Mouse (Mus musculus) frontal cortex, postnatal 25 days (tissue): ENCODE measurements around the gene Ccdc13.
A peak's percentile ranks its signal among the peaks of the same experiment; 100 is the strongest.

ENCODE experiments used
- DNase-seq, 2 experiments: peaks; one replicate each; pipeline ENCODE4 v3.0.0; 2022; ENCODE audit warnings: low spot score in 2 of 2

Ccdc13 gene

DNA sequence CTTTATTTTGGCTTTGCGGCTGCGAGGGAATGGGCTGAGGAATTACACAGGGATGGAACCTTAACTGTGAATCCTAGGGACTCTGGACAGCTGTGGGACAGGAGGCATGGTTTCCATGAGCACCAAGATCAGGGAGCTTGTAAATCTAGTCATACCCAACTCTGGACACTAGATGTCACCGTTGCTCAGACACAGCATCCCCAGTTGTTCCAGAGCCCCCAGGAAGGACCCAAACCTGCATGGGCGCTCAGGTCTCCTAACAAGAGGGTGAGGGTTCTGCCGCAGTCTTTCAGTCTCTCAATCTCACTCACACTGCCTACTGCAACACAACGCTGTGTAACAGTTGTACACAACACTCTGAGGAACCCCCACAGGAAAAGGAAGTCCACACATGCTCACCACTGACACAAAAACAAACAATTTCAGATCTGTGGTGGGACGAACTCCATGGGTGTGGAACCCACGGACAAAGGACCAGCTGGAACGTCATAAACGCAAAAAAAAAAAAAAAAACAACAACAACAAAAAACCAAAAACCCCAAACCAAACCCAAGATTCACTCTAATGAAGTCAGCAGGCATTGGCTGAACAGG, 7.4 kb upstream of the Ccdc13 start:
- no peak for DNase-seq

DNA sequence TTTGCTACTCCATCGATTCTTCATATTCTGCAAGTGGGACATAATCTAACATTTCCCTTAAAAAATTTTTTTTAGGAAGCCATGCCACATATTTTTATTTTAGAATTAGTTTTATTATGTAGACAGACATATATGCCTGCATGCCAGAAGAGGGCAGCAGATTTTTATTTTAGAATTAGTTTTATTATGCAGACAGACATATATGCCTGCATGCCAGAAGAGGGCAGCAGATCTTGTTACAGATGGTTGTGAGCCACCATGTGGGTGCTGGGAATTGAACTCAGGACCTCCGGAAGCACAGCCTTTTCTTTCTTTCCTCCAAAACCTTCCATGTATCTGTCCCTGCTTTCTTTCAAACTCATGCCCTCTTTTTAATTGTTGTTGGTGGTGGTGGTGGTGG, 3.7 kb upstream of the Ccdc13 start:
- no peak for DNase-seq

DNA sequence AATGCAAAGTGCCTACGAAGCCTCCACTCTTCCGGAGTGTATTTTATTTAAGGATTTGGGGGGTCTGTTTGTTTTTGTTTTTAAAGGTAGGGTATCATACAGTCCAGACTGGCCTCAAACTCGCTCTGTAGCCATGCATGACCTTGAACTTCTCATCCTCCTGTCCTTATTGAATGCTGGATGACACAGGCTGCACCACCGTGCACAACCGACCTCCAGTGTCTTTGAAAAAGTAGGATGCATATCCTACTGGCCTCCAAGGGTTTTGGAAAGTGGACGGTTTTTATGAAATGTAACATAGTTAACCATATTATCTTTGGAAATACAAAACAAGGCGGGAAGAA, 333 bp upstream of the Ccdc13 start:
- no peak for DNase-seq

- DNase-seq: no peak
Measured at GRCm38 (mm10) chr9:121838008-121838407, 1.3 kb downstream of the Ccdc13 start.

DNA sequence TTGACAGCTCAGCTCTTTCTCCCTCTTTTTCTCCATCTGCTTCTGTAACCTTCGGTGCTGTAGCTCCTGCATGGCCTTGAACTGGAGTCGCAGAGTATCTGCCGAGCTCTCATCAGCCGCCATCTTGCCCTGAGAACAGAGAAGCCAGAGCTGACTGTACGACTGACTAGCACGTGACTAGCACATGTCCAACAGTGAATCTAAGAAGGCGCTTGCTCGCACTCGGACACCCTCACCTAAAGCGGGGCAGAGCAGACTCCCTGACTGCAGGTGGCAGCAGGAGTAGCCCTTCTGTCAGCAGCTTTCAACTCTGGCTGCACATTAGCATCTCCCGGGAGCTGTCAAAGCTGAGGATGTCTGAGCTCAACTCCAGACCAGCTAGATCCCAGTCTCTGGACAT, 5.4 kb downstream of the Ccdc13 start:
- DNase-seq: no peak

DNA sequence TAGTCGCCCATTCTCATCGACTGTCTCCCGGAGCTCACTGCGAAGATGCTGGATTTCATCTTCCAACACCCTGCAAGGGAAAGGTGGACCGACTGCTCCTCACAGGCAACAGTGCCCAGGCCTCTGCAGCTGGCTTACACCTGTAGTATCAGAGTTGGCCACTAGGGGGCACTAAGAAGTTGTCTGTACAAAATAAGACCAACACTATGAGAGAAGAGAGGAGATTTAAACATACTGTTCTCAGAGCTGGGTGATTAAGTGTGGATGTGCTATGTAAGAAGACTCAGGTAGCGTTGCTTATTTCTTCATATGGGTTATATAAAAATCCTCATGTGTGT, 8.3 kb downstream of the Ccdc13 start:
- DNase-seq: peak; percentile 83 to 89

- no peak for DNase-seq
Measured at GRCm38 (mm10) chr9:121830243-121830955, 8.9 kb downstream of the Ccdc13 start.

DNA sequence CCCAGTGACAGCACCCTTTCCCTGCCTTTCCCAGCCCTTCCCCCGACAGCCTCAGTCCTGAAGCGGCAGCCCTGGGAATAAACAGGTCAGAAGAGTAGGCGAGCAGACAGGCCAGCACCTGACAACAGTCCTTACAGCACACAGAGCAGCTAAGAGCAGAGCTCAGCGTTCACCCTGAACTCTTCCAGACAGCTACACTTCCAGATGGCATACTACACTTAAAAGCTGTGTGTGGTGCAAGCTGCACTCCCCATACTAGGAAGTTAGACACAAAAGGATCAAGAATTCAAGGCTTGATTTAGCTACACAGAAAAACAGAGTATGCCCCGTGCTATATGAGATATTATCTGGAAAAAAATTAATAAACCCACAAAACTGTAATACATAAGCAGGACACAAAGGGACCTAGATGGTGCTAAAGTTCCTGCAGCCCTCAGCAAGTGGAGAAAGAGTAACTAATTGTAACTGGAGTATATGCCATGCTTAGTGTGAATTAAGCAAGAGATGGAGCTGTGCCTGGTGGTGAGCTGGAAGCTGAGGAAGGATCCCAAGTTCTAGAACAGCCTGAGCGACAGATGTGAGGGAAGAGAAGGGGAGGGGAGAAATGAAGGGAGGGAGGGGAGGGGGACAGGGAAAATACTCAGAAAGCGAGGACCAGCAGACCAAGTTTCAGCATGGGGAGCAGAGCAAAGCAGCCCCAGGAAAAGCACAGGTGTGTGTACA, 9.8 kb downstream of the Ccdc13 start:
- no peak for DNase-seq

DNA sequence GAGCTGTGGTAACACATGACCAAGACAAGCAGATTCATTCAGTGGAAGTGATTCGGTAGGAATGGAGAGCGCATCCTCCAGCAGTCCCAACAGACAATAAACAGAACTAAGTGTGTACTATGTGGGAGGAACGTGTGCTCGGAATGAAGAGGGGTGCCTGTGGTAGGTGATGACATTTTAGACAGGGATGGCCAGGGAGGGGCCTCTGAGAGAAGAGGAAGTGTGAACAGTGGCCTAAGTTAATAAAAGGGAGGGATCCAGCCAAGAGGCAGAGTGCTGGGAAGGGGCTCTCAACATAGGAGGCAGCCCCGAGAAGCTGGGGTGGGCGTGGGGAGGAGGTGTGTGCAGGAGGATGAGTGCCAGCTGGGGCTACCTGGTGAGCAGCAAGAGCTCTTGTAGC, 10.9 kb downstream of the Ccdc13 start:
- no peak for DNase-seq

- DNase-seq: no peak
Measured at GRCm38 (mm10) chr9:121826356-121826755, 12.9 kb downstream of the Ccdc13 start.

DNA sequence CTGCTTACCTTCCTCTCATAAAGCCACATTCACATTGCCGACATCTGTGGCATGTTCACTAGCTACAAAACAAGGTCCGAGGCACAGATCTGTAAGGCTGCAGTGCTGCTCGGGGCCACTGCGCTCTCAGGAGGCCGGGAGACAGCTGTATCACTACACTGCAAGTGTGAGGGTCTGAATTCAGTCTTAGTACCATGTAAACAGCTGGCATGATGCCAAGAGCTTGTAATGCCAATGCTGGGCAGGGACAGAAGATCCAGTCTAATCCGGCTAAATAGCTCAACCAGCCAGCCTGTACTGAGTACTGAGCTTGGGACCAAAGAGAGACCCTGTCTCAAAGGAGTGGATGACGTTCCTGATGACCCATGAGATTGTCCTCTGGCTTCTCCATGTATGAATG, 15.3 kb downstream of the Ccdc13 start:
- no peak for DNase-seq

DNA sequence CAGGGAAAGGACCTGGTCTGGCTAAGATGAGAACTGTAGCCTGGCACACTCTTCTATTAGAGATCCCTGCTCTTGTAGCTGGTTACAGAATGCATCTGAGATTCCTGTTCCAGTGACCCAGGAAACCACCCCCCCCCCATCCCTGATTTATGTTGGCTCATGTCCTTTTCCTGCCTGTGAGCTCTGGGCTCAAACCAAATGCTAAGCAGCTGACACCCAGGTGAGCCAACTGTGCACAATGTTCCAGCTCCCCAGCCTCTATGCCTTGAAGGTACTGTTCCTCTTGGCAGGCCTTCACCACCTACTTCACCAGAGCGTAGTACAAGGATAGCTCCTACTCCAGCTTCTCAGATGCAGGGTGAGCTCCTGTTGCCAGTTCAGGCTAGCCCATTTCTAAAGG, 16.2 kb downstream of the Ccdc13 start:
- DNase-seq: no peak

DNA sequence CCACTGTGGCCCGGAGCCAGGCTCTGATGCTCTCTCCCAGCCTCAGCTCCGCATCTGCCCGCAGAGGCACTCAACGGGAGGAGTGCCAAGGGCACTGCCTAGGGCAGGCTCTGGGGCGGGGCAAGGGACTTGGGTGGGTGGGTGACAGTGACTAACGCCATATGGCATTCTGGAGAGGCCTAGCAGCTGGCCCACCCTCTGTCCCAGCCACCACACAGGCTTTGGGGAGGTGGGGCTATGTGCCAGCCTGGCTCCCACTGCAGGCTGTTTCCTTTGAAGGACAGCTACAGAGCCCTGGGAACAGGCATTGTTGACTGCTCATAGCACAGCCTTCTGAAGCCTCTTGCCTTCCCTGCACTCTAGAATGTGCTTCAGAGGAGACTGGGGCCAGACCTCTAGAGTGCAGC, 16.7 kb downstream of the Ccdc13 start:
- no peak for DNase-seq

DNA sequence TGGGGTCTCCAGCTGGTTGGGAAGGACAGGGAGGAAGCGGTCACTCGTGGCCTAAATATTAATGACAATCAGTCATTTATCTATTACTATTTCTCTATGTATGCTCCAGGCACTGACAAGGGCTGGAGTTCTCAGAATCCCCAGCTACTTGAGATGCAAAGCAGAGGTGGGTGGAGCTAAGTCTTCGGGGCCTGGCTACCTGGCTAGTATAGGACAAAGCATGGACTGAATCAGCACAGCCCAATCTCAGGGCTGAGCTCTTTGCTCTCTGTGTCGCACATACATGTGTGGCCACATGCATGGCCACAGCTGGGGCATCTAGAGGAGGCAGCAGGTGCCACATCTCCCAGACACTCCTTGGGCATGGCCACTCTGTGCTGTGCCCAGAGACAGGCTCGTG, 18.5 kb downstream of the Ccdc13 start:
- DNase-seq: no peak

DNA sequence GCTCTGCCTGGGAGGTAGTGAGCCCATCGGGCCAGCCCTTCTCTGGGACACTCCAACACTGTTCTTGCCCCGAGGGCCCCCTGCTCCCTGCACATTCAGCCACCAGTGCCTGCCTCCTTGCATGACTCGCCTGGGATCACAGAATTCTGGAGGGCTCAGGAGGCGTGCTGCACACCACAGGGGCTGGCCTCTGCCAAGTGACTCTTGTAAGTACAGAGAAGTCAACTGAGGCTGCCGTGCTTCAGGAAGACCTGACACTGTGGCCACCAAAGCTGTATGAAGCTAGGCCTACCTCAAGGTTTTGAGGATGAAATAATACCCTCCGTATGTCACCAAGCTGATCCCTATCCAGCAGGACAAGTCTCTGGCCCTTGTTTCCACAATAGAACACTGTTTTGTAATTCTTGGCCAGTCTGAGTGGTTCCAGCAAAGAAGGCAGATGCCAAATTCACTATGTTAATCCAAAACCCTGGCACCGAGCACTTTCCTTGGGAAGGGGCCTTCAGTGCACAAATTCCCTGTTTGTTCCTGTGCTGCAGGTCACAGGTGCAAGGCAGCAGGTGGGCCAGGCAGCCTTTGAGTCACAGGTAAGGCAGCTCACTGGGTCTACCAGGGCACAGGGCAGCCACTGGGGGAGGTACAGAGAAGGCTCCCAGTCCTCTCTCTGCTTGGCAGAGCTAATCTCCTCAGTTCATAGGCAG, 19.3 kb downstream of the Ccdc13 start:
- no peak for DNase-seq

DNA sequence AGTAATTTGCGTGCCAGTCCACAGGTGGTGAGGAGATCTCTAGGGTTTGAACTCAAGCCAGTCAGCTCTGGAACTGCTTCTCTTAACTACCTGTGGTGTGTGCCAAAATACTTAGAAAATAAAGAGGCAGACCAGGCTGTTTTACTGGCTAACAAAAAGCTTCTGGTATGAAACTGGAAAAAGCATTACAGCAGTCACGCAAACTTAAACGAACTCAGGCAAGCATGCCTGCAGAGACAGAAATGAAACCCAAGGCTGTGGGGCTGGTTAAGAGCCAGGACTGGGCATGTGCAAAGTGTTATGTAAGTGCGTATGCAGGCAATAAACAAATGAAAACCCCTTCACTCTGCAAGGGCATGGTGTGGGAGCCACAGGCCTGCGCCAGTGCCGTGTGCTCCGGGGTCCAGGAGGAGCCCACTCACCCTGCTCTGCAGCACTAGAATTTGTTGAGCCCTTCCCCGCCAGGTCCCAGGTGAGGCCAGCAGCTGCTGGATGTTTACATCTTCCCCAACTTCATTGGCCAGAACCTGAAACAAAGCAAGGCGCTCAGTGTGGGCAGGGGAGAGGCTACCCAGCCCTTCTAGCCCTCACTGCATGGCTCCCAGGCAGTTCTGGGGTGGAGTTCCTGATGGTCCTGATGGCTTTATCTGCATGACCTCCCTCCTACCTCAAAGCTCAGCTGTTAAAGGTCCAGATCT, 20.0 kb downstream of the Ccdc13 start:
- DNase-seq: no peak

DNA sequence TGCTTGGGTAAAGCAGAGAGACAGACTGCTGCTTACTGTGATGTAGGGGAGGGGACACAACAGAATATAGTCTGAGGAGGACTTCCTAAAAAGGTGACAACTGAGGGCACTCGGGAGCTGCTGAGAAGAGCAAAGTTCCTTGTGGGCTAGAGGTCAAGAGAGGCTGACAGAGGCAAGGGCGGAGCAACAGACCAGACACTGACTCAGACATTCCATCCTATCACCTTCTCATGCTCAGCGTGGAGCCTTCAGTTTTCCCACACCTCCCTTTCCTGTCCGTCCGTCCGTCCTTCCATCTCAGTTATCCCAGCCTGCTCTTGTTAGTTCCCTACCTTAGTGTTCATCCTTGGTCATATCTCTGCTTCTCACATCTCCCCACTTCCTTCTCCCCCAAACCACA, 24.1 kb downstream of the Ccdc13 start:
- DNase-seq: no peak

DNA sequence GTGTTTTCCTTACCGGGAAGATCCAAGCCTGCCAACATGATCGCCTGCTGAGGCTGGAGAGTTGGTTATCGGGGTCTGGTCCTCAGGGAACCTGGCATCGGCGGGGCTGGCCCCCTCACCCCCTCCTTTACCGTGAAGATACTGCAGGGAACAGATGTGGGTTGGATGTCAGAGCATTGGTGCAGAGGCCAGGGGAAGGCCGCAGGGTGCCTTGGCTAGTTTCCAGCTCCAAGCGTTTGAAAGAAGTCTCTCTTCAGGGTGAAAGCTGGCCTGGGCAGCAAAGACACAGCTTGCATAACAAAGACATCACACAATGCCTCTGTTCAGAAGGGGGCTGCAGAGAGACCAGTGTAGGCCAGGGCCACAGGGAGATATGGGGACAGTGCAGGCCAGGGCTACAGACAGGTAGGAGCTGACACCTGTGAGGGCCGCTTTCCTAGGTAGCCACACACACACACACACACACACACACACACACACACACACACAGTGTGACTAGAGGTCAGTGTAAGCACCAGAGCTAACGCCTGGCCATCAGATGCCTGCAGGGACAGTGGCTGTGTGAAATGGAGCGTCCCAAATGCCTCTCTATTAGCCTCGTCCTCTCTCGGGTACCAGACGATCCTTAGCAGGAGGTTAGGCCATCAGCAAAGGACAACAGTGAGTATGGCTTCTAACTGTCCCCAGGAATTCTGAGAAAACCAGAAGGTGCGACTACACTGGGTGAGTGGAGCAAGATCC, 29.0 kb downstream of the Ccdc13 start:
- peak in 1 of 2 experiments; percentile 57 for DNase-seq

DNA sequence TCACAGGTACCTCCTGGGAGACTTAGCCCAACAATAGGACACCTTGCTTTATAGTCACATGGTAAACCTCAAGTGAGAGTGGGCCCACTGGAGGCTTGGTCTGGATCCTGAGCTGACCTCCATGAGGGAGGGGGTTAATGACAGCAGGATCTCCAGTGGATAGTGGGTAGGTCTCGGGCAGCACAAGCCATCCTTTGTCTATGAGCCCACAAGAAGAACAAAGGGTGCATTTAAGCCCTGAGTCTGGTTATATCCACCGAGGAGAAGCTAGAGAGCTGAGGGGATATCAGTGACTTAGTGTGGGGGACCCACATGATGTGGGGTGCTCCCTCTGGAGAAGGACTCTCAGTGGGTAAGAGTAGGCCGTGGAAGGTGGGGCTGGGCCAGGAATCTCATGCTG, 30.8 kb downstream of the Ccdc13 start:
- DNase-seq: no peak

- DNase-seq: no peak
Measured at GRCm38 (mm10) chr9:121807947-121808346, 31.3 kb downstream of the Ccdc13 start.

DNA sequence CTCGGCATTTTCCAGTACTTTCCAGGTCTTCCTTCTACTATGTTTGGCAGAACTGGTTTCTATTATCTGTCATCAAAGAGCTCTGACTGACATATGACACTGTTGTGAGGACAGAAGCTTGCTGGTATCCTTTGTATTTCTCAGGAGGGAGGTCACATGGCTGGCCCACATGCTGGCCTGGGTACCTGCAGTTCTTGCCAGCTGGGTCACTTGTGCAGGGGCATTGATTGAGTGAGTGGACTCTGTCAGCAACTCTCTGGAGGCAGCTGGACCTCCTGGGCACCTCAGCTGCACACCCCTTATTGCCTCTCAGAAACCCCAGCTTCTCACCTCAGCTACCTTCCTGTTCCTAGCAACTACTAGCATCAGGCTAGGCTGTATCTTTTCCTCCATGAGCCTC, 31.7 kb downstream of the Ccdc13 start:
- no peak for DNase-seq

DNA sequence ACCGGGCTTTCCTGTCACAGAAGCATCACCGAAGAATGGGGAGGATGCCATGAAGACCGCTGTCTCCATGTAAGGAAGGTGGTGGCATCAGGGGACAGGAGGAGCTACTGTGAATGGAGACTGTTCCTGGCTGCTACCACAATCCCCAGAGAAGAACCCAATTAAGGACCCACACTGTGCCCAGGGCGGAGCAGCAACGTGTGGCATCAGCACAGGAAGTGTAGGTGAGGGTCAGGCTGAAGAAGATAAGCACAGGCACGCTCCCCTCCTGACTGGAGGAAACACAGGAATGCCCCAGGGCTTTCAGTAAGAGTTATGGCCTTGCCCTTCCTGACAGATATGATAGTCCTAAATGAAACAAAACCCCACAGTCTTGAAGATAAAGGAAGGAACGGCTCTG, 36.5 kb downstream of the Ccdc13 start:
- DNase-seq: no peak
